Mouse (Mus musculus) frontal cortex, postnatal 10 days (tissue): ENCODE measurements around the gene Wars2.

Experiments used
- DNase-seq, 2 experiments: peaks; one replicate each; pipeline ENCODE4 v3.0.0; 2022; ENCODE audit warnings: low spot score in 2 of 2, mixed read lengths in 1 of 2

Wars2 gene

DNA sequence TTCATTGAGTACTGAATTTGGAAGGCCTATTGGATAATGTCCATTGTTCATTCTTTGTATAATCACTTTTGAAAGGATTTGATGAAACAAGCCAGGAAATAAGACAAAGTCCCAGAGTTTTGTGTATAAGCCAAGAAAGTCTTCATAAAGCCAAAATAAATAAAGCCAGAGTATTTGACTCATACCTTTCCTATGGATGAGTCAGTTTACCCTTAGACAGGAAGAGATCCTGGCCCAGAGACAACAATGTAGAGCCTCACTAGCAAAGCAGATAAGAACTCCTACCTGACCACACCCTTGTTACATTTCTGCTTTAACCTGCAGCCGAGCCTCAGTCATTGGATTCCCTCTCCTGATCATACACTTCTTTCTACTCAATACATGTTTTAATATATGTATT is 47.2 kb downstream of the Wars2 start:
- no peak for DNase-seq

GRCm38 (mm10) chr3:99193576-99193975 is 52.7 kb downstream of the Wars2 start:
- no peak for DNase-seq

DNA sequence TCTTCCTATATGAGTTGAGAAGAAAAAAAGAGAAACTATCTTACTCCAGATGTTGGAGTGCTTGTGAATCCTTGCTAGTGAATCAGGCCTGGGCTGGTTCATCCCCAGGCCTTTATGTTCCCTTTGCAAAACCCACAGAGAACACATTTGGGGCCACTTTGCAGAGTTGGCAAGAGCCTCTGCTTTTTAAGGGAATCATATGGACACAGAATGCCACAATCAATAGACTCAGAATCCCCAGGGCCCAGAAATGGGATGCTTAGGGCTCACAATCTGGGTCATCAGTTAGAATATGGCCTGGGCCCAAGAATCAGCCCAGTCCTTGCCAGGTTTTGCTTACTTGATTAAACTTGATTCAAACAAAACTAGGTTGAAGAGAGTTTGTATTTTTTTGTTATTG is 62.5 kb downstream of the Wars2 start:
- no peak for DNase-seq

DNA sequence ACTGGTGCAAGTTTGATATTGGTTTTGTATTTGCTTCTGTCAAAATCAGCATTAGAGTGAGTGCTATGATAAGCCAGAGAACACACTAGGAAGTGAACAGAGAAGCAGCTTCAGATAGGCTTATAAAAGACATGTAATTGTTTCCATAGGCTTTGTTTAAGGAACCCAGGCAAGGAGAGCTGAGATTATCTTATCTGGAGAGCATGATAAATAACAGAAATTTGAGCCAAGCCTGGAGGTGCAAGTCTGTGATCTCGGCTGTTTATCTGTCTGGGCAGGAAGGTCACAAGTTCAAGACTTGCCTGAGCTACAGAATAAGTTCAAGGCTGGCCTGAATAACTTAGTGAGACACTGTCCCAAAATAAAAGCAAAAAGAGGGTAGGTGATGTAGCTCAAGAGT is 67.5 kb downstream of the Wars2 start:
- no peak for DNase-seq

DNA sequence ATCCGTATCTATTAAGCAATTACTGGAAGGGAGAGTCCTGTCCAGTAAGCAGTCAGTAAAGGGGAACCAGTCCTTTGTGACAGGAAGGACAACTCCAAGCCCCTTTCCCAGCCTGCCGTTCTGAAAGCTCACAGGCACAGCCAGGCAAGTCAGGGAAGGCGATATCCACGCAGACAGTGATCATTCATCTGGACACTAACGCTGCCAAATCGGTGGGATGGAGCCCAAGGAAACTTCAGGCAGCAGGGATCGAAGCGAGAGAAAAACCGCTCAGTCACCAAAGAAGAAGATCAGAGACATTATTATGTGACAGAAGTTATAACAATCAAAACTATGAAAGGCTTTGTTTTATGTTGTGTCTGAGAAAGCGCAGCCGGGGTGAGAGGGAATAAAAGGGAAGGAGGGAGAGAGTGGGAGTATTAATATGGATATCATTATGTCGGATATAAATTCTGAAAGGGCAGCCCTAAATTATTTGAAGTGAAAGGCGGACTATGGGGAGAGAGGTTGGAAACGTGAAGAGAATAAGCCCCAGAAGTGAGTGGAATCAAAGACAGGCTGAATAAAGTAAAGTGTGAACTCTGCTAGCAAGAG is 70.3 kb downstream of the Wars2 start:
- DNase-seq: no peak

GRCm38 (mm10) chr3:99227807-99228206 is 86.9 kb downstream of the Wars2 start:
- DNase-seq: no peak

GRCm38 (mm10) chr3:99233393-99234318 is 92.8 kb downstream of the Wars2 start:
- no peak for DNase-seq

- no peak for DNase-seq
Observed at GRCm38 (mm10) chr3:99234319-99234869, 93.5 kb downstream of the Wars2 start.

GRCm38 (mm10) chr3:99235116-99235803 is 94.4 kb downstream of the Wars2 start:
- DNase-seq: no peak

- DNase-seq: no peak
Observed at GRCm38 (mm10) chr3:99235804-99236755, 95.2 kb downstream of the Wars2 start.

GRCm38 (mm10) chr3:99238691-99239090 is 97.8 kb downstream of the Wars2 start:
- DNase-seq: no peak

DNA sequence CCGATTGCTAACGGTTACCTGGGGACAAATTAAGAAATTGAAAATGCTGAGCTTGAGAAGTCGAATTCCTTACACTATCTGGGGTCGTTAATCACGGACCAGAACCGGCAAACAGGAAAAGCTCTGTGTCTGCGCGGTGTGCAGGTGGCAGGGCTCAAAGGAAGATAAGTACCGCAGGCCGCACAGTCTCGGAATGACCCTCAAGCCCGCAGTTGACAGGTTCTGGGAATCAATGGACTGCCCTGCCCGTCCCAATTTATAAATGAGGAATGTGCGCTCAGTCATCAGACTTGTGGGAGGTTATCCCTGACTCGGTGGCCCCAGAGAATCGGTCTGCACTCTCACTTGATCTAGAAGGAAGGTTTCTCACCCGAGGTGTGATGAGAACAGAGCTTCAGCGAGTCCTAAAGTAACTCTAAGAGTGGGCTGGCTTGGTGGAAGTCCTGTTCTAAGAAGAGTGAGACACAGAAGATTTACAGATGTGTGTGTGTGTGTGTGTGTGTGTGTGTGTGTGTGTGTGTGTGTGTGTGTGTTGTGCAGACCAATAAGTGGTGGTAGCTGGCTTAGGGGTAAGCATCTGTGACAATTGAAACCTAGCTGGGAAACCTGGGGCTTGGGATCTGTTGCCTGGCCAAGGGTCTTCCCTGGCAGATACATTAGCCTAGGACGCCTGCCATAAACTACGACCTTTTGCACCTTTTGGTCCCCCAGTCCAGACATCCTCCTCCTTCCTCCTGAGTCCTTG is 98.6 kb downstream of the Wars2 start:
- no peak for DNase-seq

DNA sequence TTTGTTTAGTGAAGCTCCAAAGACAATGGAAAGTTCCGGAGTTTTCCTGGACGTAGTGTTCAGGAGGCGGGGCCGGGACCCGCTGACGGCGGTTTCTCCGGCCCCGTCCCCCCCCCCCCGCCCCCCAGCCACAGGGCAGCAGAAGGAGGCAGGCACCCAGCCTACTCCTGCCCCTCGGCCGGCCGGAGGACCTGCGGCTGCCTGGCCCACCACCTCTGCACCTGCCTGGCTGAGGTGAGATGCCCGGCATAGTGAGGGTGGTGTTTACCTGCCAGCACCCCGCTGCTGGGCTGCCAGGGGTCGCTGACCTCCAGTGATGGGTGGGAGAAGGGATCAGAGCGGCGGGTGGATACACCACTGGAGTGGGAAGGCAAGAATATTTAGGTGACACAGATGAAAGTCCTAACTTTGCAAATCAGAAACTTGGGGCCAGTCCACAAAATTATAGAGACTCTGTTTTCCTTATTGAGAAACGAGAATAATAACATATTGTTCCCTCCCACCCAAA is 99.4 kb downstream of the Wars2 start, which contains the start of gene Tbx15:
Gene Tbx15, plus strand, starts transcription at position 169 of the 508 bp plus-strand sequence.
- no peak for DNase-seq

DNA sequence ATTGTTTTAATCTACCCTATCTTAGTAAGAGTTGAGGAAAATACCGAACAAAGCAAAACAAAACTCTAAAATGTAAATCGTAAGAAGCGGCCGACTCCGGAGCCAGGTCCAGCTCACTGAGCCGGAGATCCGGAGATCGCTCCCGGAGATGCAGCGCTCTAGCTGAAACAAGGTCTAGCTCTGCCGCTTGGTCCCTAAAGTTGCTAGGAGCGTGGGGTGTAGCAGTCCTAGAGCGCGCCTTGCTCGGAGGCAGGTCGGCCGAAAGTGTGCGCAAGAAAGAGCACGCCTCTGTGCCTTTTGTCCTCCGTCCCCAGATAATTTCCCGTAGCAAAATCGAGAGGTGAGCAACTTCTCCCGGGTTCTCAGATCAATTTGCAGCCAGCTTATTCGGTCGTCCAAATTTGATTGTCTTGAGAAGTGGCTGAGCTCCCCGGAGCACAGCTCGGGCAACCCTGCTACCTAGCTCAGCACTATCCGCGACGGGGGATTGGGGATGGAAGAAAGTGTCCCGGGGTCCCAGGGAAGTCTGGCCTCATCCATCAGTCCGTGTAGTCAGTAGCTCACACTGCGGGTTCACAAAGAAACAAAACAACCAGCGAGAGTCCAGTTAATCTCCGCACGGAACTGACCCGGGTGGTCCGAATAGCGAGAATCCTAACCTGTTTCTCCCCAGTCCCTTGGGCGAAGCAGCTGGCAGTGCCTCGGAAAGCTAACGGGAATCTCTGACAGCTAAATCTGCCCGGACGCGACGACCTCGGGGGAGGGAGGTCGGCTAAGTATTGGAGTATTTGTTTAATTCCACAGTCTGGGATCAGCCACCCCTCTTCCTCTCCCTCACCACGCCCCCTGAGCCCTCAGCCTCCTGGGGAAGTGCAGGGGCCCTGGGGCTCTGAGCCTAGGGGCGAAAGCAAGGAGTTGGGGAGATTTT is 100.2 kb downstream of the Wars2 start:
- no peak for DNase-seq

DNA sequence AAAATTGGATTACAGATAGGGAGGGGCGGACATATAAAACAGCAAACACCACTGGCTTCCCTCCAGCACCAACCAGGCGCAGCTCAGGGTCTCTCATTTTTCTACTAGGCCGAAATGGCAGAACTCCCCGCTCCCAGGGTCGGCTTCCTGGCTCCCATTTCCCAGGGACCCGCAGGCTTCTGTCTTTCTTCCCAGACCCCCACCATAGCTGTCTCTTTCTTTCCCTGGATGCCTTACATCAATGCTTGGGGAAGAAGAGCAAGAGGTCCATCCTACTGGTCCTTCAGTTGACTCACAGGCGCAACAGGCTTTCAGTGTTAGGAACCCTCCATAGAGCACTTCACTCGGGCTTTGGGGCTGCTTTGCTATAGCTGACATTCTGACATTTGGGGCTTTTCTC is 101.6 kb downstream of the Wars2 start:
- DNase-seq: no peak

GRCm38 (mm10) chr3:99245341-99245740 is 104.5 kb downstream of the Wars2 start:
- no peak for DNase-seq

DNA sequence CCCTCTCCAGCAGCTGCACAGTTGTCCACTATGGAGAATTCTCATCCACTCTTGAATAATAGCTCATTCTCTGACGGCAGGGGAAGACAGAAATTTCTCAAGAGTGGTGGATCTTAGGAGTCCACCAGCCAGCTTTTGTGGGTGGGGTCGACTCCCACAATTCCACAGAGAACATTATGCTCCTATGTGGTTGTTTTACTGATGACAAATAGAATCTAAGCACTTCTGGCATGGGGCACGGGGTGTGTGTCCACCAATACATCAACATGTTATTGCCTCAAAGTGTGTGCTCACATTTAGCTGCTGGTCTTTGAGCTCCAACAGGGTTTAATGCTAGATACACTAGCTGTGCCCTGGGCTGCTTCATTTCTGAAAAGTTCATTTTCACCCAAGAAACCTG is 105.8 kb downstream of the Wars2 start:
- no peak for DNase-seq

DNA sequence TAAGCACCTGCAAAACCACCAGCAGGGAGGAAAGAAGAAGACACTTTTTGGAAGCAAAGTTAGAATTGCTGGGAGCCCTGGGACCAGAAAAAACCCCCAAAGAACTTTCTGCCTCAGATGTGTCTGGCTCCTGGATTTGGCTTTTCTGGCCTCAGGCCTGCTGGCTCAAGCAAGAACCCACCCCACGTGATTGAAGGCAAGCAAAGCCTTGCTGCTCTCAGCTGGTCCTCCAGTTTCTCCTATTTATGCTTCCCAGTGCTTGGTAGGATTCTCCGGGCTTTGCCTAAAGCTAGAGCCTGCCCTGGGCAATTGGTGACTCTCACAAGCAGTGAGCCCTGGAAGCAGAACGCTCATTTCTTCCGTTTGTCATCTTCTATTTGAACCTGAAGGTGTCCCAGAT is 106.7 kb downstream of the Wars2 start:
- no peak for DNase-seq
